Mouse (Mus musculus) hindbrain, postnatal 0 days (tissue): ENCODE results near the gene Hemgn. TPM values are rescaled to one million over a fixed set of nuclear protein-coding genes. Genes with fewer than 3 reads are reported as not detected.

Source experiments
- ATAC-seq: fragments of 200-750 bp; cut with Nextera tagmentation; 2 replicates; pipeline ENCODE4 v1.8.0; 2017; ENCODE audit warnings: mild to moderate bottlenecking, moderate TSS enrichment, moderate library complexity
- DNase-seq: peaks from one replicate; pipeline ENCODE4 v3.0.0-alpha.2; 2015; ENCODE audit warnings: low spot score
- H3K27ac ChIP-seq: fragments of 300-500 bp; sonication (generic); 2 replicates; pipeline ENCODE4 v1.5.1; 2014; ENCODE audit warnings: mild to moderate bottlenecking
- H3K27me3 ChIP-seq: fragments of 300-500 bp; sonication (generic); 2 replicates; pipeline ENCODE4 v1.6.1; 2014; ENCODE audit warnings: low read length, mixed read lengths; ENCODE audit not compliant: insufficient read depth
- H3K36me3 ChIP-seq: fragments of 300-500 bp; sonication (generic); 2 replicates; pipeline ENCODE4 v1.6.1; 2014; ENCODE audit warnings: low read length, mixed read lengths; ENCODE audit not compliant: insufficient read depth
- H3K4me1 ChIP-seq: fragments of 300-500 bp; sonication (generic); 2 replicates; pipeline ENCODE4 v1.6.1; 2014; ENCODE audit warnings: antibody characterized with exemption, low read length, mixed read lengths; ENCODE audit not compliant: insufficient read depth
- H3K4me2 ChIP-seq: fragments of 300-500 bp; sonication (generic); 2 replicates; pipeline ENCODE4 v1.6.1; 2014; ENCODE audit warnings: low read depth, mild to moderate bottlenecking, low read length, moderate library complexity, mixed read lengths
- H3K4me3 ChIP-seq: fragments of 300-500 bp; sonication (generic); 2 replicates; pipeline ENCODE4 v1.5.1; 2014; ENCODE audit warnings: low read length
- H3K9ac ChIP-seq: fragments of 300-500 bp; sonication (generic); replicated peaks from 2 replicates; pipeline ENCODE4 v1.6.1; 2014; ENCODE audit warnings: mild to moderate bottlenecking, low read length, moderate library complexity, mixed read lengths
- H3K9me3 ChIP-seq: fragments of 300-500 bp; sonication (generic); 2 replicates; pipeline ENCODE4 v1.6.1; 2016; ENCODE audit warnings: low read length, mixed read lengths
- CTCF ChIP-seq: IDR thresholded peaks from 2 replicates; pipeline ENCODE4 v1.5.1; 2016; ENCODE audit warnings: antibody characterized with exemption, control low read depth, low read depth
- WGBS: fragments of 180-500 bp; shearing (Covaris S2); extraction: QIAGEN DNeasy Blood & Tissue Kit; methylation state at CpG from one replicate; pipeline ENCODE4 v1.1.7; 2014; 5-methylcytosine and 5-hydroxymethylcytosine counted together
- polyA plus RNA-seq: library from polyadenylated mRNA; unstranded; fragments of >200 nt; fragmentation: Nextera tagmentation; extraction: Ambion mirVana; gene quantifications from 2 replicates; pipeline ENCODE4 v1.2.1, GENCODE M21; 2015
- total RNA-seq: library from RNA; depleted of rRNA; stranded (reverse); fragments of >200 nt; gene quantifications from 2 replicates; pipeline ENCODE4 v1.2.3, GENCODE M21; 2014; rRNA removed

Gene Hemgn
- total and polyA plus RNA-seq, 2 experiments from 2014 or later, result not detected

- H3K27me3 ChIP-seq, result peaks cover 68% of the 10 kb centered on the region
- no peak overlapping the region for H3K4me2 ChIP-seq
- no peaks in the 10 kb centered on the region for H3K9me3 ChIP-seq
- no peak for TF ChIP-seq CTCF
- no peaks in the 10 kb centered on the region for H3K36me3 ChIP-seq
- no peaks in the 10 kb centered on the region for H3K4me1 ChIP-seq
- 21% methylated on average over 9 of the region's 9 CpGs for WGBS
- DNase-seq (no peak), ATAC-seq (no peak)
- no peak overlapping the region for H3K4me3 ChIP-seq
- H3K27ac ChIP-seq, result no peak overlapping the region
- no peak overlapping the region for H3K9ac ChIP-seq
Observed at GRCm38 (mm10) chr4:46348897-46349296, 64.4 kb downstream of the Hemgn start.

GRCm38 (mm10) chr4:46347580-46348515 lies 65.5 kb downstream of the Hemgn start:
- Histone ChIP-seq H3K36me3 (no peaks in the 10 kb centered on the region), H3K4me3 (no peak overlapping the region), H3K9me3 (no peaks in the 10 kb centered on the region), H3K4me1 (no peaks in the 10 kb centered on the region), H3K4me2 (no peak overlapping the region), H3K9ac (no peak overlapping the region), H3K27ac (no peak overlapping the region), H3K27me3 (peaks cover 71% of the 10 kb centered on the region)
- DNase-seq, result no peak
- 2% methylated on average over 41 of the region's 41 CpGs for whole genome bisulfite sequencing
- no peak for ATAC-seq
- TF ChIP-seq CTCF, result no peak

- H3K4me1 ChIP-seq, result no peaks in the 10 kb centered on the region
- H3K9me3 ChIP-seq, result no peaks in the 10 kb centered on the region
- H3K9ac ChIP-seq, result no peak overlapping the region
- H3K27me3 ChIP-seq, result peaks cover 75% of the 10 kb centered on the region
- H3K4me2 ChIP-seq, result no peak overlapping the region
- 6% methylated on average over 4 of the region's 4 CpGs for WGBS
- TF ChIP-seq CTCF, result no peak
- no peak overlapping the region for H3K4me3 ChIP-seq
- no peak for ATAC-seq
- no peak overlapping the region for H3K27ac ChIP-seq
- H3K36me3 ChIP-seq, result no peaks in the 10 kb centered on the region
- DNase-seq, result no peak
Observed at GRCm38 (mm10) chr4:46347141-46347540, 66.2 kb downstream of the Hemgn start.

- no peak for DNase-seq
- WGBS, result 23% methylated on average over 6 of the region's 6 CpGs
- Histone ChIP-seq H3K9me3 (no peaks in the 10 kb centered on the region), H3K4me3 (no peak overlapping the region), H3K36me3 (no peaks in the 10 kb centered on the region), H3K9ac (no peak overlapping the region), H3K4me2 (no peak overlapping the region), H3K27ac (no peak overlapping the region), H3K27me3 (peaks cover 78% of the 10 kb centered on the region), H3K4me1 (no peaks in the 10 kb centered on the region)
- ATAC-seq, result no peak
- no peak for TF ChIP-seq CTCF
Observed at GRCm38 (mm10) chr4:46346221-46346620, 67.1 kb downstream of the Hemgn start.

GRCm38 (mm10) chr4:46345773-46346100 lies 67.6 kb downstream of the Hemgn start:
- Histone ChIP-seq H3K9ac (no peak overlapping the region), H3K27ac (no peak overlapping the region), H3K9me3 (no peaks in the 10 kb centered on the region), H3K4me1 (no peaks in the 10 kb centered on the region), H3K4me2 (no peak overlapping the region), H3K4me3 (no peak overlapping the region), H3K36me3 (no peaks in the 10 kb centered on the region), H3K27me3 (peaks cover 82% of the 10 kb centered on the region)
- no peak for DNase-seq
- no peak for TF ChIP-seq CTCF
- WGBS, result 15% methylated on average over 3 of the region's 3 CpGs
- ATAC-seq, result no peak

GRCm38 (mm10) chr4:46345056-46345772 lies 68.1 kb downstream of the Hemgn start:
- no peak for ATAC-seq
- peak overlapping the region; percentile 35; the same call in 1 of the 2 replicates for H3K4me3 ChIP-seq
- peaks cover 82% of the 10 kb centered on the region for H3K27me3 ChIP-seq
- no peaks in the 10 kb centered on the region for H3K9me3 ChIP-seq
- H3K4me2 ChIP-seq, result no peak overlapping the region
- no peak for DNase-seq
- 2% methylated on average over 67 of the region's 67 CpGs for WGBS
- TF ChIP-seq CTCF, result no peak
- no peak overlapping the region for H3K9ac ChIP-seq
- H3K36me3 ChIP-seq, result no peaks in the 10 kb centered on the region
- no peaks in the 10 kb centered on the region for H3K4me1 ChIP-seq
- no peak overlapping the region for H3K27ac ChIP-seq

- DNase-seq (peak; percentile 53), ATAC-seq (0 out of 2 replicates have a peak, but pooled peaks have one; percentile 36)
- Histone ChIP-seq H3K4me2 (peak overlapping the region; percentile 49), H3K27me3 (peaks cover 76% of the 10 kb centered on the region), H3K36me3 (no peaks in the 10 kb centered on the region), H3K27ac (no peak overlapping the region), H3K4me1 (no peaks in the 10 kb centered on the region), H3K9me3 (no peaks in the 10 kb centered on the region), H3K9ac (no peak overlapping the region), H3K4me3 (peak overlapping the region; percentile 35)
- TF ChIP-seq CTCF, result no peak
- under 1% methylated on average over 48 of the region's 51 CpGs for WGBS
Observed at GRCm38 (mm10) chr4:46344288-46344687, 69.0 kb downstream of the Hemgn start.

Other genes starting within 250 kb of the Hemgn start
- gene Xpa, start 217.2 kb downstream of the Hemgn start, total RNA-seq, result 18.9 and 26.4 TPM in 2 replicates
- 35.9 and 39.2 TPM in 2 replicates for gene Xpa, start 217.2 kb downstream of the Hemgn start, polyA plus RNA-seq
- not detected in 2 replicates for gene Foxe1, start 69.9 kb downstream of the Hemgn start, total RNA-seq
- gene Foxe1, start 69.9 kb downstream of the Hemgn start, polyA plus RNA-seq, result not detected in 2 replicates
- 8.2 and 9.2 TPM in 2 replicates for gene Trmo, start 24.1 kb downstream of the Hemgn start, total RNA-seq
- 3.9 and 5.6 TPM in 2 replicates for gene Trmo, start 24.1 kb downstream of the Hemgn start, polyA plus RNA-seq
- gene Anp32b, start 37.4 kb upstream of the Hemgn start, total RNA-seq, result 0.40 and 2.3 TPM in 2 replicates
- gene Anp32b, start 37.4 kb upstream of the Hemgn start, polyA plus RNA-seq, result 68.7 and 78.9 TPM in 2 replicates
- gene Nans, start 75.7 kb upstream of the Hemgn start, total RNA-seq, result 80.2 and 85.9 TPM in 2 replicates
- gene Nans, start 75.7 kb upstream of the Hemgn start, polyA plus RNA-seq, result 57.6 and 60.4 TPM in 2 replicates
- 1.5 and 3.0 TPM in 2 replicates for gene Trim14, start 122.6 kb upstream of the Hemgn start, total RNA-seq
- gene Trim14, start 122.6 kb upstream of the Hemgn start, polyA plus RNA-seq, result 1.2 and 1.7 TPM in 2 replicates
- 24.5 and 26.7 TPM in 2 replicates for gene Coro2a, start 188.7 kb upstream of the Hemgn start, total RNA-seq
- 5.9 and 6.2 TPM in 2 replicates for gene Coro2a, start 188.7 kb upstream of the Hemgn start, polyA plus RNA-seq
- 2.3 and 3.2 TPM in 2 replicates for gene Tbc1d2, start 236.7 kb upstream of the Hemgn start, total RNA-seq
- gene Tbc1d2, start 236.7 kb upstream of the Hemgn start, polyA plus RNA-seq, result 1.0 and 1.5 TPM in 2 replicates